Mouse (Mus musculus) lung, postnatal 0 days (tissue): ENCODE results near the gene Itpr1.

Experiments used
- CTCF ChIP-seq: IDR thresholded peaks from 2 replicates; pipeline ENCODE4 v1.5.1; 2016; ENCODE audit warnings: antibody characterized with exemption, mild to moderate bottlenecking
- EP300 ChIP-seq: IDR thresholded peaks from 2 replicates; pipeline ENCODE4 v1.6.1; 2016; ENCODE audit warnings: antibody characterized with exemption, mild to moderate bottlenecking, control low read depth

DNA sequence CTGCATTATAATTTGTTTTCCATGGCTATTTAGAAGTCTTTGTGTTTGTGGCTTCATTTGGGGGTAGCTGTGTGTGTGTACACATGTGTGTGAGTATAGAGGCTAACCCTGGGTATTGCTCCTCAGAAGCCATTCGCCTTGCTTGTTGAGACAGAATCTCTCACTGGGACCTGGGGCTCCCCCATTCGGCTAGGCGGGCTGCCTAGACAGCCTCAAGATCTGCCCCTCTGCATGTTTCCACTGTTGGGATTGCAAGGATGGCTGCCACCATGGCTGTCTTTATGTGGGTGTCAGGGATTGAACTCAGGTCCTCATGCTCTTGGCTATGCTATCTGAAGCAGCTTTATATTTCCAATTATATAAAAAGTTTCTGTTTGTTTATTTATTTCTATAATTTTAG lies 44.3 kb downstream of the Itpr1 start:
- TF ChIP-seq EP300 (no peak), CTCF (no peak)
